Mouse (Mus musculus) mouse embryonic stem cell (cell line): Measurements from ENCODE around the gene Pnma1.

Experiments used
- in situ Hi-C, 2 experiments: fragments of 300-500 bp; cut with MboI; formaldehyde crosslinking; loops; 1 replicate in 1 of 2; 3 replicates in 1 of 2; pipeline ENCODE4 v1.14.3; 2019 to 2020; ENCODE audit warnings: low sequenced_read_pairs in 2 of 2, low pct_unique_long_range_greater_than_20kb in 1 of 2, mixed read lengths in 1 of 2; ENCODE audit not compliant: unreplicated experiment in 1 of 2

The Pnma1 gene

GRCm38 (mm10) chr12:84161616-84162433 lies 13.5 kb upstream of the Pnma1 start:
- in situ Hi-C loops = loop anchor here (10.0 kb wide), 2 partner anchors 63 to 93 kb away; no protein-coding TSS in a partner anchor

- in situ Hi-C loops = loop anchor here (10.0 kb wide), 2 partner anchors 64 to 94 kb away; no protein-coding TSS in a partner anchor
Observed at GRCm38 (mm10) chr12:84161116-84161515, 12.8 kb upstream of the Pnma1 start.

GRCm38 (mm10) chr12:84160491-84160890 lies 12.2 kb upstream of the Pnma1 start:
- in situ Hi-C loops = loop anchor here (10.0 kb wide), 2 partner anchors 64 to 94 kb away; no protein-coding TSS in a partner anchor

- in situ Hi-C loops = loop anchor here in 1 of 2 experiments (10.0 kb wide), 1 partner anchor 117 kb away; no protein-coding TSS in a partner anchor
Observed at GRCm38 (mm10) chr12:84158156-84158555, 9.9 kb upstream of the Pnma1 start.

- in situ Hi-C loops = loop anchor here in 1 of 2 experiments (10.0 kb wide), 1 partner anchor 119 kb away; no protein-coding TSS in a partner anchor
Observed at GRCm38 (mm10) chr12:84156210-84156609, 7.9 kb upstream of the Pnma1 start.

GRCm38 (mm10) chr12:84155523-84155871 lies 7.2 kb upstream of the Pnma1 start:
- in situ Hi-C loops = loop anchor here in 1 of 2 experiments (10.0 kb wide), 1 partner anchor 119 kb away; no protein-coding TSS in a partner anchor

GRCm38 (mm10) chr12:84154786-84155522 lies 6.7 kb upstream of the Pnma1 start:
- in situ Hi-C loops = loop anchor here in 1 of 2 experiments (10.0 kb wide), 1 partner anchor 120 kb away; no protein-coding TSS in a partner anchor

- in situ Hi-C loops = loop anchor here in 1 of 2 experiments (10.0 kb wide), 1 partner anchor 121 kb away; no protein-coding TSS in a partner anchor
Observed at GRCm38 (mm10) chr12:84153414-84153813, 5.1 kb upstream of the Pnma1 start.

GRCm38 (mm10) chr12:84152352-84153190 lies 4.3 kb upstream of the Pnma1 start:
- in situ Hi-C loops = loop anchor here in 1 of 2 experiments (10.0 kb wide), 1 partner anchor 122 kb away; no protein-coding TSS in a partner anchor

- in situ Hi-C loops = loop anchor here in 1 of 2 experiments (10.0 kb wide), 1 partner anchor 123 kb away; no protein-coding TSS in a partner anchor
Observed at GRCm38 (mm10) chr12:84151911-84152310, 3.6 kb upstream of the Pnma1 start.

GRCm38 (mm10) chr12:84150976-84151375 lies 2.7 kb upstream of the Pnma1 start:
- in situ Hi-C loops = loop anchor here in 1 of 2 experiments (10.0 kb wide), 1 partner anchor 124 kb away; no protein-coding TSS in a partner anchor

GRCm38 (mm10) chr12:84149971-84150370 lies 1.7 kb upstream of the Pnma1 start:
- in situ Hi-C loops = loop anchor here in 1 of 2 experiments (10.0 kb wide), 1 partner anchor 125 kb away; no protein-coding TSS in a partner anchor

GRCm38 (mm10) chr12:84148622-84149012 lies 328 bp upstream of the Pnma1 start:
- in situ Hi-C loops = no loop called here

- in situ Hi-C loops = no loop called here
Observed at GRCm38 (mm10) chr12:84142281-84143050, 5.8 kb downstream of the Pnma1 start.

GRCm38 (mm10) chr12:84141271-84141670 lies 7.0 kb downstream of the Pnma1 start:
- in situ Hi-C loops = no loop called here

- in situ Hi-C loops = no loop called here
Observed at GRCm38 (mm10) chr12:84140135-84140534, 8.2 kb downstream of the Pnma1 start.

GRCm38 (mm10) chr12:84137131-84137530 lies 11.2 kb downstream of the Pnma1 start:
- in situ Hi-C loops = no loop called here
